Mouse (Mus musculus) CH12.LX (cell line): ENCODE results near the gene Arhgef28. TPM values are rescaled to one million over a fixed set of nuclear protein-coding genes. Genes with fewer than 3 reads are reported as not detected.

Source experiments
- DNase-seq: peaks from one replicate; pipeline ENCODE4 v3.0.0-alpha.2; 2013; ENCODE audit errors: extremely low read depth
- H3K27ac ChIP-seq: 2 replicates; pipeline ENCODE4 v1.5.1; 2012; ENCODE audit warnings: low read depth, mild to moderate bottlenecking, control low read depth, moderate library complexity; ENCODE audit not compliant: insufficient read depth
- H3K27me3 ChIP-seq: replicated peaks from 2 replicates; pipeline ENCODE3; 2012; ENCODE audit warnings: inconsistent platforms
- H3K36me3 ChIP-seq, 2 experiments: replicated peaks in 1 of 2; 2 replicates each; pipeline versions ENCODE3 to v1.6.1; 2012; ENCODE audit warnings: inconsistent platforms in 1 of 2, low read length in 1 of 2, mild to moderate bottlenecking in 1 of 2, mixed read lengths in 1 of 2, moderate library complexity in 1 of 2; ENCODE audit not compliant: control insufficient read depth in 1 of 2, insufficient read depth in 1 of 2
- H3K4me1 ChIP-seq, 2 experiments: 2 replicates each; pipeline ENCODE4 v1.6.1; 2012; ENCODE audit warnings: inconsistent platforms in 1 of 2, moderate library complexity in 1 of 2; ENCODE audit not compliant: insufficient read depth in 2 of 2, control insufficient read depth in 1 of 2
- H3K4me2 ChIP-seq: 2 replicates; pipeline ENCODE4 v1.6.1; 2012; ENCODE audit warnings: low read depth, mild to moderate bottlenecking, control low read depth; ENCODE audit not compliant: poor library complexity, insufficient read depth, severe bottlenecking
- H3K4me3 ChIP-seq, 3 experiments: fragments of 150-350 bp in 1 of 3; sonication (generic) in 1 of 3; replicated peaks in 1 of 3; 2 replicates each; pipeline versions ENCODE3 to v1.5.1; 2011 to 2012; ENCODE audit warnings: low read depth in 2 of 3, low read length in 2 of 3, mild to moderate bottlenecking in 2 of 3, moderate library complexity in 2 of 3, control low read depth in 1 of 3, improper control_type of control experiment in 1 of 3, inconsistent platforms in 1 of 3, mixed read lengths in 1 of 3; ENCODE audit not compliant: poor library complexity in 1 of 3
- H3K79me2 ChIP-seq: replicated peaks from 2 replicates; pipeline ENCODE4 v1.6.1; 2012; ENCODE audit warnings: mild to moderate bottlenecking, moderate library complexity; ENCODE audit not compliant: control insufficient read depth, poor library complexity, insufficient read depth, severe bottlenecking; ENCODE audit errors: extremely low read depth
- H3K9ac ChIP-seq: 2 replicates; pipeline ENCODE4 v1.6.1; 2012; ENCODE audit warnings: low read depth, mild to moderate bottlenecking, control low read depth, moderate library complexity; ENCODE audit not compliant: insufficient read depth
- H3K9me3 ChIP-seq: replicated peaks from 2 replicates; pipeline ENCODE3; 2012; ENCODE audit warnings: low read length, inconsistent platforms, mixed read lengths
- BHLHE40 ChIP-seq: IDR thresholded peaks from 2 replicates; pipeline ENCODE4 v1.6.1; 2011; ENCODE audit warnings: mild to moderate bottlenecking, low read depth, low read length, improper control_type of control experiment
- CHD1 ChIP-seq: IDR thresholded peaks from 2 replicates; pipeline ENCODE4 v1.6.1; 2012; ENCODE audit warnings: low read depth, low read length, improper control_type of control experiment, inconsistent platforms
- CHD2 ChIP-seq: IDR thresholded peaks from 2 replicates; pipeline ENCODE4 v1.6.1; 2011; ENCODE audit warnings: low read length, improper control_type of control experiment
- CTCF ChIP-seq, 2 experiments: IDR thresholded peaks in 1 of 2; conservative IDR thresholded peaks in 1 of 2; 2 replicates each; pipeline ENCODE4 v1.5.1; 2011 to 2012; ENCODE audit warnings: low read depth in 2 of 2, low read length in 2 of 2, improper control_type of control experiment in 1 of 2, inconsistent platforms in 1 of 2, mild to moderate bottlenecking in 1 of 2, moderate library complexity in 1 of 2
- E2F4 ChIP-seq: IDR thresholded peaks from 2 replicates; pipeline ENCODE4 v1.6.1; 2011; ENCODE audit warnings: low read depth, low read length, improper control_type of control experiment; ENCODE audit not compliant: insufficient replicate concordance
- EP300 ChIP-seq: IDR thresholded peaks from 2 replicates; pipeline ENCODE4 v1.6.1; 2011; ENCODE audit warnings: low read length, improper control_type of control experiment
- GABPA ChIP-seq: IDR thresholded peaks from 2 replicates; pipeline ENCODE4 v1.6.1; 2012; ENCODE audit warnings: low read depth, low read length, improper control_type of control experiment, inconsistent platforms; ENCODE audit not compliant: insufficient replicate concordance
- IRF4 ChIP-seq: IDR thresholded peaks from 2 replicates; pipeline ENCODE4 v1.6.1; 2014; ENCODE audit warnings: low read depth, mild to moderate bottlenecking, inconsistent platforms, low read length, improper control_type of control experiment
- JUN ChIP-seq: IDR thresholded peaks from 2 replicates; pipeline ENCODE4 v1.6.1; 2011; ENCODE audit warnings: low read depth, mild to moderate bottlenecking, low read length, improper control_type of control experiment, moderate library complexity; ENCODE audit not compliant: insufficient read depth
- JUND ChIP-seq: conservative IDR thresholded peaks from 2 replicates; pipeline ENCODE4 v1.6.1; 2011; ENCODE audit warnings: low read depth, low read length, improper control_type of control experiment
- MAFK ChIP-seq: IDR thresholded peaks from 2 replicates; pipeline ENCODE4 v1.6.1; 2011; ENCODE audit warnings: low read length, improper control_type of control experiment; ENCODE audit not compliant: insufficient replicate concordance
- MXI1 ChIP-seq: IDR thresholded peaks from 2 replicates; pipeline ENCODE4 v1.6.1; 2011; ENCODE audit warnings: mild to moderate bottlenecking, low read depth, low read length, improper control_type of control experiment
- MYC ChIP-seq: IDR thresholded peaks from 2 replicates; pipeline ENCODE4 v1.6.1; 2011; ENCODE audit warnings: low read depth, mild to moderate bottlenecking, improper control_type of control experiment, low read length
- NELFE ChIP-seq: IDR thresholded peaks from 2 replicates; pipeline ENCODE4 v1.6.1; 2011; ENCODE audit warnings: low read depth, low read length, improper control_type of control experiment
- NRF1 ChIP-seq: IDR thresholded peaks from 2 replicates; pipeline ENCODE4 v1.6.1; 2014; ENCODE audit warnings: low read depth, mild to moderate bottlenecking, inconsistent platforms, low read length, improper control_type of control experiment, moderate library complexity
- POLR2AphosphoS2 ChIP-seq: IDR thresholded peaks from 2 replicates; pipeline ENCODE4 v1.6.1; 2011; ENCODE audit warnings: low read depth, low read length, improper control_type of control experiment
- RAD21 ChIP-seq: IDR thresholded peaks from 2 replicates; pipeline ENCODE4 v1.6.1; 2011; ENCODE audit warnings: low read depth, mild to moderate bottlenecking, low read length, improper control_type of control experiment, moderate library complexity
- SIN3A ChIP-seq: IDR thresholded peaks from 2 replicates; pipeline ENCODE4 v1.6.1; 2012; ENCODE audit warnings: low read length, improper control_type of control experiment, inconsistent platforms
- UBTF ChIP-seq: IDR thresholded peaks from 2 replicates; pipeline ENCODE4 v1.6.1; 2012; ENCODE audit warnings: low read depth, mild to moderate bottlenecking, inconsistent platforms, low read length, improper control_type of control experiment, moderate library complexity
- ZKSCAN1 ChIP-seq: IDR thresholded peaks from 2 replicates; pipeline ENCODE4 v1.6.1; 2012; ENCODE audit warnings: low read depth, inconsistent platforms, low read length, improper control_type of control experiment, borderline replicate concordance
- ZMIZ1 ChIP-seq: IDR thresholded peaks from 2 replicates; pipeline ENCODE4 v1.6.1; 2012; ENCODE audit warnings: low read depth, mild to moderate bottlenecking, inconsistent platforms, low read length, improper control_type of control experiment
- ZNF384 ChIP-seq: IDR thresholded peaks from 2 replicates; pipeline ENCODE4 v1.6.1; 2012; ENCODE audit warnings: low read depth, low read length, improper control_type of control experiment, inconsistent platforms
- dilution Hi-C: fragments of 300-500 bp; cut with MboI; formaldehyde crosslinking; loops from 2 replicates; pipeline ENCODE4 v1.14.3; 2020; ENCODE audit warnings: low sequenced_read_pairs; ENCODE audit not compliant: extremely low pct_unique_long_range_greater_than_20kb, extremely low pct_ligation_motif_present
- in situ Hi-C: fragments of 300-500 bp; cut with MboI; formaldehyde crosslinking; loops from 3 replicates; pipeline ENCODE4 v1.14.3; 2019; ENCODE audit warnings: low sequenced_read_pairs, low pct_ligation_motif_present, low pct_unique_long_range_greater_than_20kb, mixed read lengths
- polyA plus RNA-seq: library from polyadenylated mRNA; unstranded; fragments of >175 nt; gene quantifications from 2 replicates; pipeline ENCODE4 v1.2.1, GENCODE M21; 2012; ENCODE audit warnings: low read depth; ENCODE audit not compliant: insufficient read length
- total RNA-seq, 2 experiments: library from RNA; depleted of rRNA; stranded (reverse); fragments of 300-350 nt in 1 of 2; fragments of >200 nt in 1 of 2; gene quantifications; 2 replicates each; pipeline ENCODE4 v1.2.3; 2012 to 2014

Gene Arhgef28
- total and polyA plus RNA-seq, 3 experiments, result 0.07 to 0.24 (median 0.08) TPM

- peaks cover 3% of the 10 kb centered on the region for H3K9me3 ChIP-seq
- H3K4me2 ChIP-seq, result no peak overlapping the region
- in situ Hi-C loops (no loop called here), dilution Hi-C loops (no loop called here)
- H3K79me2 ChIP-seq, result no peaks in the 10 kb centered on the region
- H3K9ac ChIP-seq, result no peak overlapping the region
- no peak for DNase-seq
- H3K27me3 ChIP-seq, result no peaks in the 10 kb centered on the region
- H3K27ac ChIP-seq, result no peak overlapping the region
- H3K4me3 ChIP-seq, result no peak overlapping the region
- TF ChIP-seq POLR2AphosphoS2 (no peak), CHD2 (no peak), JUN (no peak), ZMIZ1 (no peak), CTCF (conservative IDR thresholded peaks at IDR 0.05 in 1 of 2, IDR thresholded peaks at IDR 0.05 in 1 of 2; ENCODE audit: low read depth in 2 of 2, low read length in 2 of 2) (no peak), GABPA (no peak), CHD1 (no peak), EP300 (no peak), JUND (no peak), ZKSCAN1 (no peak), NRF1 (no peak), MXI1 (no peak)
- H3K36me3 ChIP-seq, result no peaks in the 10 kb centered on the region
- H3K4me1 ChIP-seq, result peaks cover 0 to 13% of the 10 kb centered on the region in 2 experiments; a peak in 2 of 4 replicates
Measured at GRCm38 (mm10) chr13:98027641-98028204, 178.5 kb downstream of the Arhgef28 start.

GRCm38 (mm10) chr13:98027122-98027521 lies 179.1 kb downstream of the Arhgef28 start:
- no peaks in the 10 kb centered on the region for H3K79me2 ChIP-seq
- no peak for TF ChIP-seq CHD2
- TF ChIP-seq SIN3A, result no peak
- no peak for TF ChIP-seq MYC
- TF ChIP-seq ZNF384, result no peak
- TF ChIP-seq MAFK, result no peak
- TF ChIP-seq RAD21, result no peak
- TF ChIP-seq JUND, result no peak
- no peak for TF ChIP-seq UBTF
- TF ChIP-seq BHLHE40, result no peak
- TF ChIP-seq NELFE, result no peak
- no peak for TF ChIP-seq E2F4
- no peak for TF ChIP-seq ZMIZ1
- TF ChIP-seq IRF4, result no peak
- TF ChIP-seq, all 38 proteins: peak for 0
- in situ Hi-C loops (no loop called here), dilution Hi-C loops (no loop called here)
- peaks cover 0 to 13% of the 10 kb centered on the region in 2 experiments; a peak in 2 of 4 replicates for H3K4me1 ChIP-seq
- peaks cover 3% of the 10 kb centered on the region for H3K9me3 ChIP-seq
- no peak overlapping the region for H3K9ac ChIP-seq
- H3K27me3 ChIP-seq, result no peaks in the 10 kb centered on the region
- no peaks in the 10 kb centered on the region for H3K36me3 ChIP-seq
- DNase-seq, result peak; percentile 11
- H3K4me3 ChIP-seq, result no peak overlapping the region
- no peak overlapping the region for H3K27ac ChIP-seq
- no peak overlapping the region for H3K4me2 ChIP-seq
